Mouse (Mus musculus) myocyte (in vitro differentiated cells): ENCODE data around the gene Dennd5b.

Experiments used
- CEBPB ChIP-seq: IDR thresholded peaks from 2 replicates; pipeline ENCODE4 v1.6.1; 2011; ENCODE audit warnings: mild to moderate bottlenecking, moderate library complexity; ENCODE audit not compliant: poor library complexity, insufficient read depth, severe bottlenecking
- E2F4 ChIP-seq: IDR thresholded peaks from one replicate; pipeline ENCODE4 v1.6.1; 2011; ENCODE audit warnings: mild to moderate bottlenecking, control low read depth, moderate library complexity; ENCODE audit not compliant: insufficient read depth
- MAX ChIP-seq: IDR thresholded peaks from one replicate; pipeline ENCODE4 v1.6.1; 2011; ENCODE audit warnings: low read depth, mild to moderate bottlenecking, control low read depth
- MYOG ChIP-seq, 3 experiments: IDR thresholded peaks; one replicate each; pipeline ENCODE4 v1.6.1; 2011; ENCODE audit warnings: control low read depth in 2 of 3, low read depth in 2 of 3, mild to moderate bottlenecking in 2 of 3; ENCODE audit not compliant: insufficient read length in 2 of 3, control insufficient read depth in 1 of 3, insufficient read depth in 1 of 3
- POLR2A ChIP-seq: IDR thresholded peaks from one replicate; pipeline ENCODE4 v1.6.1; 2011; ENCODE audit warnings: low read depth, mild to moderate bottlenecking, control low read depth, moderate library complexity; ENCODE audit not compliant: insufficient read length
- POLR2AphosphoS2 ChIP-seq: IDR thresholded peaks from one replicate; pipeline ENCODE4 v1.6.1; 2011; ENCODE audit warnings: low read depth, control low read depth; ENCODE audit not compliant: insufficient read length
- REST ChIP-seq: IDR thresholded peaks from one replicate; pipeline ENCODE4 v1.6.1; 2011; ENCODE audit warnings: mild to moderate bottlenecking, control low read depth, moderate library complexity; ENCODE audit not compliant: insufficient read depth, insufficient read length
- SRF ChIP-seq: IDR thresholded peaks from one replicate; pipeline ENCODE4 v1.6.1; 2011; ENCODE audit warnings: low read depth; ENCODE audit not compliant: control insufficient read depth, insufficient read length
- TCF12 ChIP-seq: IDR thresholded peaks from one replicate; pipeline ENCODE4 v1.6.1; 2011; ENCODE audit warnings: mild to moderate bottlenecking, control low read depth; ENCODE audit not compliant: poor library complexity, insufficient read depth, severe bottlenecking
- USF1 ChIP-seq: IDR thresholded peaks from one replicate; pipeline ENCODE4 v1.6.1; 2011; ENCODE audit warnings: low read depth, mild to moderate bottlenecking, control low read depth, moderate library complexity

DNA sequence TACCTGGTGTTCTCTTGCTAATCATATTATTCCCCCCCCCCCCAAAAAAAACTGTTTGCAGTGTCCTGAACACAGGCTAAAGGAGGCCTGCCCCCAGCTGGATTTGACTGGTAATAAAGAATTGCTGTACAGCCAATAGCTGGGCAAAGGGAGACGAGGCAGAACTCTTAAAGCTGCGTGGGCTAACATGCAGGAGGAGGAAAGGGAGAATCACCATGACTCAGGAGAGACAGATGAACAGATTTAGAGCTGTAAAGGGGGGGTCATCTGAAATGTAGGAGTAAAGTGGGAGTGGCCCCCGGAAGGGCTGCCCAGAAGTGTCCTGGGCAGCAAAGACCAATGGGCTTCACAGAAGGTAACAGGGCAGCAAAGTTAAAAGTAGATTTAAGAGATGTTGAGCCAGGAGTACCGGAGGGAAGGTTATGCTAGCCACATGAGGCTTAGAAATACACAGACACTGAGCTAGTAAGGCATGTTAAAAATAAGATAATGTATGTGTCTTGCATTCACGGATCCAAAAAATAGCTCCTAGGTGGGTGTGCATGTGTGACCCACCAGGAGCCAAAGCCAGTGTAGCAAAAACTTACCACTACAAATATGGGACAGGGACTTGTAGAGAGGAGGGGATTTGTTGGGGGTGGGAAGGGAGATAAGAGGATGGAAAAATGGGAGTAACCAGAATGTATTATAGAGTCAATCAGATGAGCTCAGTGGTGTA lies 40.7 kb downstream of the Dennd5b start:
- no peak for TF ChIP-seq MAX
- TF ChIP-seq SRF = no peak
- TF ChIP-seq POLR2A = no peak
- no peak for TF ChIP-seq USF1
- no peak for TF ChIP-seq CEBPB
- no peak for TF ChIP-seq E2F4
- no peak for TF ChIP-seq POLR2AphosphoS2
- TF ChIP-seq MYOG (IDR thresholded peaks at IDR 0.05; ENCODE audit: control insufficient read depth in 1 of 3, insufficient read depth in 1 of 3, insufficient read length in 2 of 3, low read depth in 2 of 3) = no peak
- no peak for TF ChIP-seq TCF12
- TF ChIP-seq REST = no peak
